Mouse (Mus musculus): ENCODE results near the gene Odf4.
"Not testable (repeated sequence)": the region's sequence is repeated elsewhere in the genome, so short reads cannot be mapped to it uniquely, and the experiment has no call there.

DNA sequence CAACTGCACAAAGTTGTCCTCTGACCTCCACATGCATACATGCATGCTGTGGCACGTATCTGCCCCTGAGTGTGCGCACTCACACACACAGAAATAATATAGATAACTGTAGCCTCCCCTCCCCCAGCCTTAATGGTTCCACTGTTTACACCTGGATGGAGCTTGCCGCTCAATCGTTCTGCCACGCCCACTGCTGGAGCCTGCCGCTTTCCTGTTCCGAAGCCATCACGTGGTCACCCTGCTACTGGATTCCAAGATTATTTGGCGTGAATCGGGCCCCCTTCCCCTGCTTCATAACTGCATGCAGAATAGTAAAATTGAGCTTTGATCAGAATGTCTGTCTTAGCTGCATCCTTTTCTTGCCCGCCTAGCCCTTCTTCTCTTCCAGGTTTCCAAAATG lies 35.3 kb upstream of the Odf4 start:
- TF ChIP-seq POLR2A (IDR thresholded peaks at IDR 0.05; ENCODE audit: control insufficient read depth, extremely low read depth, insufficient read depth, low read length, poor library complexity); CTCF (IDR thresholded peaks at IDR 0.05; ENCODE audit: borderline replicate concordance, control insufficient read depth, extremely low read depth, insufficient read depth, low read length, poor library complexity): not testable (repeated sequence)
